Mouse (Mus musculus) cerebellum, adult 2 months (tissue): ENCODE measurements around the gene Snx11. TPM values are rescaled to one million over a fixed set of nuclear protein-coding genes. Genes with fewer than 3 reads are reported as not detected.
A peak's percentile ranks its signal among the peaks of the same experiment; 100 is the strongest.

Experiments used
- DNase-seq, 2 experiments: peaks; one replicate each; pipeline ENCODE4 v3.0.0; 2021
- H3K27ac ChIP-seq: fragments of 200-500 bp; 2 replicates; pipeline ENCODE4 v1.5.1; 2012; ENCODE audit warnings: low read length, control low read depth, inconsistent platforms; ENCODE audit not compliant: insufficient read depth
- H3K27me3 ChIP-seq: fragments of 200-500 bp; 2 replicates; pipeline ENCODE4 v1.6.1; 2012; ENCODE audit warnings: inconsistent platforms, mild to moderate bottlenecking, low read length, moderate library complexity; ENCODE audit not compliant: control insufficient read depth, insufficient read depth
- H3K4me1 ChIP-seq: fragments of 200-500 bp; 2 replicates; pipeline ENCODE4 v1.6.1; 2011; ENCODE audit warnings: low read length; ENCODE audit not compliant: control insufficient read depth, insufficient read depth
- H3K4me3 ChIP-seq: fragments of 200-500 bp; replicated peaks from 2 replicates; pipeline ENCODE3; 2011; ENCODE audit warnings: mild to moderate bottlenecking, low read depth, low read length, control low read depth; ENCODE audit not compliant: insufficient read depth
- CTCF ChIP-seq: fragments of 200-500 bp; IDR thresholded peaks from 2 replicates; pipeline ENCODE4 v1.5.1; 2011; ENCODE audit warnings: low read depth, mild to moderate bottlenecking, control low read depth, low read length, moderate library complexity, borderline replicate concordance; ENCODE audit not compliant: insufficient read depth
- POLR2A ChIP-seq: fragments of 200-500 bp; IDR thresholded peaks from 2 replicates; pipeline ENCODE4 v1.6.1; 2011; ENCODE audit warnings: low read length, control low read depth, borderline replicate concordance; ENCODE audit not compliant: insufficient read depth
- WGBS: fragments of 180-500 bp; shearing (Covaris S2); methylation state at CpG from one replicate; pipeline ENCODE4 v1.1.7; 2018; 5-methylcytosine and 5-hydroxymethylcytosine counted together
- polyA plus RNA-seq: library from polyadenylated mRNA; depleted of rRNA; stranded (reverse); fragments of >200 nt; gene quantifications from 2 replicates; pipeline ENCODE4 v1.2.3, GENCODE M21; 2012

Snx11 gene
- polyA plus RNA-seq, 1 experiment = 38.5 TPM

DNA sequence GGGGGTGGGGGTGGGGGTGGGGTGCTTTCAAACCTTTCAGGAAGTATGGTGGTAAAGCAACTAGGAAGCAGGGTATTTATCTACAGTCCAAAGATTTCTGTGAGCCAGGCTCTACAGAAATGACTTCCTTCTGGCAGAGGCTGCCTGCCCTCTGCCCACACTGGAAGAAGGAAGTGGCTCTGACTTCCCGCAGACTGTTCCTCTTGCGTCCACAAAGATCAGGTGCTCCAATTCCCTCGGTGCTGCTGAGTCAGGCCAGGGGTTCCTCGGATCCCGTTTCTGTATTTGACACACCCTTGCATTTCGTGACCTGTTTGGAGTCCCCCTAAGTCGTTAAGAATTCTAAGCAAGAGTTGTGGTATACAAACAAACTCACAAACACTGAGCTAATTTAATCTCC lies 11.7 kb downstream of the Snx11 start:
- TF ChIP-seq CTCF (no peak), POLR2A (no peak)
- Histone ChIP-seq H3K27ac (no peak overlapping the region), H3K4me3 (no peak overlapping the region), H3K27me3 (no peaks in the 10 kb centered on the region), H3K4me1 (peaks cover 10% of the 10 kb centered on the region)
- 78% methylated on average over 7 of the region's 7 CpGs for WGBS
- no peak for DNase-seq

DNA sequence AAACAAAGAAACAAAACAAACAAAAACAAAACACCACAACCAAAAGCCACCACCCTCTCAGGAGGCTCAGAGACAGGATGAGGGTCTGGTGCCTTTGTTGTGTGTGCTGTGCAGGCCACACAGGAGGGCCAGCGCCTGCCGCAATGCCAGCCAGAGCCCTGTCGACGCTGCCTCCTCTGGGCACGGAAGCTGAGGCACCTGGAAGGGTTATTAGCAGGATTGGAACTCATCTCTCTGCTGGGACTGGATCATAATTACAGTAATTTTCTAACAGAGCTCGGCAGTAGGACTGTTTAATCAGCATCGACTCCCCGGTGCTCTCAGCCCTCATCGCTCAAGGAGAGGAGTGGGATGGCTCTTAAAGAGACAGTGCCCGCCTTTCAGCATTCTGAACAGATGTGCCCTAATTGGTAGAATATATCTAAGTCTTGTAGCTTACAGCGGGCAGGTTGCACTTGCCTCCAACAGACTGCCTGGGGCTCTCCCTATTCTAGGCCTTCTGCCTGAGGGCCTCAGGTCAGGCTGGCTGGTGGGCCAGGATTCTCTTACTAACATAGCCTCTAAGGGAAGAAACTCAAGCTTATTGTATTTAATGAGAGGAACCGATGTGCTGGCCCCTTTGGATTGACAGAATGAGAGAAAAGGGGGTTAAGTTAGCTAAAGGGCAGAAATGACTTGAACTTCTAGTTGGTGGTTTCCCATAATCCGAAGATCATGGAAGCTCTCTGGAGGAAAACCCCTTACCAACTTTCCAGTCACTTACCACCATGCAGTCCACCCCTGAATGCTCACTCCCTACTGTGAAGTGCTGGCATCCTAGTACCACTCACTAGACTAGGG lies 12.6 kb downstream of the Snx11 start:
- no peak overlapping the region for H3K27ac ChIP-seq
- TF ChIP-seq CTCF = no peak
- no peak for TF ChIP-seq POLR2A
- H3K27me3 ChIP-seq = no peaks in the 10 kb centered on the region
- no peak for DNase-seq
- H3K4me1 ChIP-seq = peaks cover 10% of the 10 kb centered on the region
- 71% methylated on average over 13 of the region's 13 CpGs for WGBS
- no peak overlapping the region for H3K4me3 ChIP-seq

DNA sequence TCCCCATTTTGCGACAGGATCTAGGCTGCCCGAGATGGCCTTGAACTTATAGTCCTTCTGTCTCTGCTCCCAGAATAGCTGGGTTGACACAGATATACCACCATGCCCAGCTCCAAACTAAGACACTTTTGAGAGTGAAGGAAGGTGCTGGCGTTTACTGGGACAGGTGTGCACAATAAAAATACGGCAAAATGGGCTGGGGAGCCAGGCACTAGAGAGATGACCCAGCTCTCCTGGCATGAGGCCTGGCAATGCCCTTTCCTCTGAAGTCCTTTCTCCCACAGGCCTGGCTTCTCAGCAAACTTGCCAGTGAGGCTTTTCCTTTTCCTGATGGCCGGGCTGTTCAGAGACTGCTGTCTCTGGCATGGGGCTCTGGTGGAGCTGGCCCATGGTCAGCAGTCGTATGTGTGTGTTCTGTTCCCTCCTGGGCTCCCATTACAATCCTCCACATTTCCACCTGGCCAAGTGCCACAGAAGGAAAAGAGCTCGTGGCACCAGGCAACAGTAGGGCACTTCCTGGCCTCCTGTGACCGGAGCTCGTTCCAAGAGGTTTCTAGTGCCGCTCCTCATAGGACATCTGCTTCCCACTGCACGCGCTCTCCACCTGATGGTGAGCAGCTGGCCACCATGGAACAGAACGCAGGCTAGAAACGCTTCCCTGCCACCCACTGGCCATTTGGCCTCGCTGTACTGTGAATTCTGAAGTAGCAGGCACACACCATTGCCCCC lies 14.5 kb downstream of the Snx11 start:
- 7% methylated on average over 15 of the region's 15 CpGs for WGBS
- no peak for TF ChIP-seq POLR2A
- no peak for TF ChIP-seq CTCF
- no peaks in the 10 kb centered on the region for H3K27me3 ChIP-seq
- peak overlapping the region; percentile 35 for H3K27ac ChIP-seq
- H3K4me1 ChIP-seq = peaks cover 10% of the 10 kb centered on the region
- DNase-seq = peak; percentile 79 to 87
- H3K4me3 ChIP-seq = no peak overlapping the region

DNA sequence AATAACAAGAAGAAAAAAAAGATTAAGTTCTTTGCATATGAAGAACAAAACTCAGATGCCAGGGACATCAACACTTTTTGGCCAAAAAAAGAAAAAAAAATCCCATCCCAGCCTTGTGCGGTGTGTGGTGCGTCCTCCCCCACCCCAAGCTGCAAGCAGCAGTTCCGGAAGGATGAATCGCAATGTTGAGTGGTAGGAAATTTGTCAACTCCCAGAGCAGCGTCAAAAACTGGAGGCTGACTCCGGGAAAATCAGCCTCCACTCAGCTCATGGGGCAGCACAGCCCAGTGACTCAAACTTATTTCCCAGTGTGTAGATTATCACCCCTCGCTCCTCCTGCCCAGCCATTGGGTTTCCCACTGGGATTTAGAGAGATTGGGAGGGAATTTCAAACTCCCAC lies 15.4 kb downstream of the Snx11 start:
- TF ChIP-seq POLR2A = no peak
- TF ChIP-seq CTCF = no peak
- WGBS = 54% methylated on average over 7 of the region's 7 CpGs
- no peak overlapping the region for H3K27ac ChIP-seq
- H3K4me1 ChIP-seq = peaks cover 10% of the 10 kb centered on the region
- no peak for DNase-seq
- no peaks in the 10 kb centered on the region for H3K27me3 ChIP-seq
- H3K4me3 ChIP-seq = no peak overlapping the region

DNA sequence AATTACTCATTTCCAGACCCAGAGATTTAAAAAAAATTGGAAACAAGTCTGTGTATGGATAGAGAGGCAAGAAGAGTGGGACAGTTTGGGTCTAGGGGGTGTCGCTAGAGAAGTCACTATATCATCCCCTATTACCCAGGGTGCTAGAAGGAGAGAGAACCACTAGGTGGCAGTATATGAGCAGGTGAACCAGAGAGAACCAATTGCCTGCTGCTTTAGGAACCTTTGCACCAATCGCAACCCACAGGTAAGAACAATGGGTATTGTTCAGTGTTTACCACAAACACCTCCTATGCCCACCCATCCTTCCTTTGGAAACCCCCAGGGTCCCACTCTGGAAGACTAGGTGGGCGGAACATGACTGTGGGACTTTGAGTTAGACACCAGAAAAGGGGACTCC lies 17.3 kb downstream of the Snx11 start:
- H3K27me3 ChIP-seq = no peaks in the 10 kb centered on the region
- peak in 1 of 2 experiments; percentile 73 for DNase-seq
- TF ChIP-seq CTCF (peak; percentile 75), POLR2A (no peak)
- no peak overlapping the region for H3K4me3 ChIP-seq
- no peak overlapping the region for H3K27ac ChIP-seq
- H3K4me1 ChIP-seq = peaks cover 10% of the 10 kb centered on the region
- 41% methylated on average over 3 of the region's 3 CpGs for WGBS

DNA sequence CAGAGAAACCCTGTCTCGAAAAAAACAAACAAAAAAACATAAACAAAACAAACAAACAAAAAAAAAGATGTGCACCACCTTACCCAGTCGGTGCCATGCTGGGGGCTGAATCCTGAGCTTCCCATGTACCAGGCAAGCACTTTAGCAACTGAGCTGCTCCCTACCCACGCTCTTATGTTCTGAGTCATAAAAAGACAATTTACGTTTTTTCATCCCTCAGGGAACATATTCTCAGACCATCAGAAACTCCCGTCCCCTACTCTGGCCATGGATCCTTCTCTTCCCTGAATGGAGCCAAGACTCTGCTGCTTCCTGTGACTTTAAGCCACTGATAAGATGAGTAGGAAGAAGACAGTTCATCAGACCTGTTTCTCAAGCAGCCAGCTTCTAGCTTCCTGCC lies 19.0 kb downstream of the Snx11 start:
- Histone ChIP-seq H3K4me3 (no peak overlapping the region), H3K4me1 (peaks cover 10% of the 10 kb centered on the region), H3K27me3 (no peaks in the 10 kb centered on the region), H3K27ac (no peak overlapping the region)
- no peak for DNase-seq
- 83% methylated on average over 5 of the region's 5 CpGs for WGBS
- no peak for TF ChIP-seq CTCF

DNA sequence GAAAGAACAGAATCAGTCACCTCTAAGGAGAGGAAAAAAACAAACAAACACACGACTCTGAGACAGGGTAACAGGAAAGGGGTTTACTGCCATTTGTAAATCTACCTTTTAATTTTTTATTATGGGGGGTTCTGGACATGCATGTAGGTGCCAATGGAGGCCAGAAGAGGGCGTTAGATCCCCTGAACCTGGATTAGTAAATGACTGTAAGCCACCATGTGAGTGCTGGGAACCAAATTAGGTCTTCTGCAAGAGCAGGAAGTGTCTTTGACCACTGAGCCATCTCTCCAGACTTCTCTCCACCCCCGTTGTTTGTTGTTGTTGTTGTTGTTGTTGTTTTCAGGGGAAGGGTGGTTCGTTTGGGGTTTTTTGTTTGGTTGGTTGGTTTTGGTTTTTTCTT lies 19.9 kb downstream of the Snx11 start:
- TF ChIP-seq POLR2A (no peak), CTCF (no peak)
- Histone ChIP-seq H3K27ac (no peak overlapping the region), H3K27me3 (no peaks in the 10 kb centered on the region), H3K4me1 (peaks cover under 1% of the 10 kb centered on the region; the same call in 1 of the 2 replicates), H3K4me3 (no peak overlapping the region)
- DNase-seq = no peak
- 61% methylated on average over 4 of the region's 4 CpGs for WGBS

DNA sequence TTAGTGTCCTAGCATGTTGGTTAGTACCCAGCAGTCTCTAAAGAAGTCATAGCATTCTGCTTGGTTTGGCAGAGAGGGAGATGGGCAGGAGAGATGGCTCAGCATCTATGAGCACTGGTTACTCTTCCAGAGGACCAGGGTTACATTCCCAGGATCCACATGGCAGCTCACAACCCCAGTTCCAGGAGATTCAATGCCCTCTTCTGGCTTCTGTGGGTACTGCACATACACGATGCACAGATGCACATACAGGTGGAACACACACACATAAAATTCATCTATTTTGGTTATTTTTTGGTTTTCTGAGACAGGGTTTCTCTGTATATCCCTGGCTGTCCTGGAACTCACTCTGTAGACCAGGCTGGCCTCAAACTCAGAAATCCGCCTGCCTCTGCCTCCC lies 22.1 kb downstream of the Snx11 start:
- no peak overlapping the region for H3K27ac ChIP-seq
- TF ChIP-seq POLR2A = no peak
- no peak for TF ChIP-seq CTCF
- H3K27me3 ChIP-seq = no peaks in the 10 kb centered on the region
- DNase-seq = no peak
- H3K4me1 ChIP-seq = no peaks in the 10 kb centered on the region
- H3K4me3 ChIP-seq = no peak overlapping the region
- 95% methylated on average over 2 of the region's 2 CpGs for WGBS
